Mouse (Mus musculus): Measurements from ENCODE around the gene Alkbh2. TPM values are rescaled to one million over a fixed set of nuclear protein-coding genes. Genes with fewer than 3 reads are reported as not detected.

The Alkbh2 gene
- total and polyA plus RNA-seq, 3 experiments, result 15.2 to 22.6 TPM; not detected in 1

DNA sequence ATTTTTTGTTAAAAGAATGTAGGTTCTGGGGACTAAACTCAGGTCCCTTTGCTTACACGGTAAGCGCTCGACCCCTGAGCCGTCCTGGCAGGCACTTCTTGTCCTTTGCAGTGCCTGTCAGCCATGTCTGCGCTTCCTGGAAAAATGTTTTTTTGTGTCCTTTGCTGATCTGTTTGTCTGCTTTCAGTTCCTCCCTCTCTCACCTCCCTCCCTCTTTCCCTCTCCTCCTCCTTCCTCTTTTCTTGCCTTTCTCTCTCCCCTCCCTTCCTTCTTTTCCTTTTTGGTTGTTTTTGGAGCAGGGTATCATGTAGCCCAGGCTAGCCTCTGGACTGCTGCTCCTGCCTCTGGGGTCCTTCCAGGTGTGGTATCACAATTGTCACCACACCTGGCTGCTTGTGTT, 13.0 kb downstream of the Alkbh2 start:
- Histone ChIP-seq H3K36me3 (ENCODE audit: control insufficient read depth in 1 of 2, insufficient read depth in 2 of 2, low read length in 2 of 2) (no peaks in the 10 kb centered on the region), H3K4me1 (ENCODE audit: control insufficient read depth in 1 of 2, insufficient read depth in 2 of 2, low read length in 2 of 2) (no peaks in the 10 kb centered on the region), H3K9ac (ENCODE audit: control insufficient read depth, low read depth, low read length, poor library complexity, severe bottlenecking) (no peak overlapping the region), H3K27me3 (ENCODE audit: control insufficient read depth in 1 of 2, insufficient read depth in 2 of 2, low read length in 2 of 2) (no peaks in the 10 kb centered on the region), H3K79me2 (ENCODE audit: control insufficient read depth, insufficient read depth, low read length, poor library complexity) (no peaks in the 10 kb centered on the region), H3K27ac (ENCODE audit: control insufficient read depth, low read depth, low read length) (no peak overlapping the region), H3K4me3 (ENCODE audit: control insufficient read depth in 1 of 2, insufficient read depth in 1 of 2, low read depth in 2 of 2, low read length in 2 of 2) (no peak overlapping the region), H3K9me3 (replicated peaks; ENCODE audit: insufficient read depth, low read length) (no peaks in the 10 kb centered on the region)
- TF ChIP-seq HCFC1 (IDR thresholded peaks at IDR 0.05; ENCODE audit: low read depth, low read length), result no peak
- no peak for TF ChIP-seq UBTF (IDR thresholded peaks at IDR 0.05; ENCODE audit: borderline replicate concordance, insufficient read depth, low read depth, low read length)
- TF ChIP-seq SMC3 (IDR thresholded peaks at IDR 0.05; ENCODE audit: low read depth, low read length), result no peak
- TF ChIP-seq POLR2AphosphoS2 (IDR thresholded peaks at IDR 0.05; ENCODE audit: low read length), result no peak
- no peak for TF ChIP-seq ZKSCAN1 (IDR thresholded peaks at IDR 0.05; ENCODE audit: low read depth, low read length)
- no peak for TF ChIP-seq MXI1 (IDR thresholded peaks at IDR 0.05; ENCODE audit: low read depth, low read length)
- TF ChIP-seq MYC (IDR thresholded peaks at IDR 0.05; ENCODE audit: low read depth, low read length), result no peak
- no peak for DNase-seq (ENCODE audit: low read depth, low spot score)

DNA sequence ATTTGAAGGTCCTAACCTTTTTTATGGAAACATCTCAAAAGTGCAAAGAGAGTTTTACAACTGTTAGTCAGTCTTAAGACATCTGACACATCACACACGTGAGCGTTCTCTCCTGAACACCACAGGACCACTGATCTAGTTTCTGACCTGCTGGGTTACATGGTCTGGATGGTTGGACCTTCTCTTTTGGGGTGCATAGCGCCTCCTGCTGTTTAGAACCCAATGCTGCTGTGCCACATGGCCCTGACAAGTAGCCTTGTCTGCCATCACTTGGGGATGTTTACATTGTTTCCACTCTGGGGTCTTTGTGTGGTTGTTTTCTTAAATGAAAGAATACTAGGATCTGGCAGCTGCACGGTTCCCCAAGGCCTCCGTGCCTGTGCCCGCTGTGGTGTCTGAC, 14.7 kb downstream of the Alkbh2 start:
- H3K79me2 ChIP-seq (ENCODE audit: control insufficient read depth, insufficient read depth, low read length, poor library complexity), result no peaks in the 10 kb centered on the region
- H3K27me3 ChIP-seq (ENCODE audit: control insufficient read depth in 1 of 2, insufficient read depth in 2 of 2, low read length in 2 of 2), result no peaks in the 10 kb centered on the region
- H3K36me3 ChIP-seq (ENCODE audit: control insufficient read depth in 1 of 2, insufficient read depth in 2 of 2, low read length in 2 of 2), result no peaks in the 10 kb centered on the region
- no peak overlapping the region for H3K4me3 ChIP-seq (ENCODE audit: control insufficient read depth in 1 of 2, insufficient read depth in 1 of 2, low read depth in 2 of 2, low read length in 2 of 2)
- TF ChIP-seq RCOR1 (IDR thresholded peaks at IDR 0.05; ENCODE audit: low read depth, low read length), result no peak
- TF ChIP-seq CTCF (IDR thresholded peaks at IDR 0.05 in 2 of 3, conservative IDR thresholded peaks at IDR 0.05 in 1 of 3; ENCODE audit: control insufficient read depth in 1 of 3, insufficient read depth in 1 of 3, low read depth in 2 of 3, low read length in 3 of 3, poor library complexity in 1 of 3, severe bottlenecking in 1 of 3), result peak; percentile 26 to 38 (median 36); a peak in 4 of 6 replicates
- no peaks in the 10 kb centered on the region for H3K4me1 ChIP-seq (ENCODE audit: control insufficient read depth in 1 of 2, insufficient read depth in 2 of 2, low read length in 2 of 2)
- H3K9me3 ChIP-seq (replicated peaks; ENCODE audit: insufficient read depth, low read length), result no peaks in the 10 kb centered on the region
- no peak for DNase-seq (ENCODE audit: low read depth, low spot score)
- no peak overlapping the region for H3K27ac ChIP-seq (ENCODE audit: control insufficient read depth, low read depth, low read length)
- H3K9ac ChIP-seq (ENCODE audit: control insufficient read depth, low read depth, low read length, poor library complexity, severe bottlenecking), result no peak overlapping the region

DNA sequence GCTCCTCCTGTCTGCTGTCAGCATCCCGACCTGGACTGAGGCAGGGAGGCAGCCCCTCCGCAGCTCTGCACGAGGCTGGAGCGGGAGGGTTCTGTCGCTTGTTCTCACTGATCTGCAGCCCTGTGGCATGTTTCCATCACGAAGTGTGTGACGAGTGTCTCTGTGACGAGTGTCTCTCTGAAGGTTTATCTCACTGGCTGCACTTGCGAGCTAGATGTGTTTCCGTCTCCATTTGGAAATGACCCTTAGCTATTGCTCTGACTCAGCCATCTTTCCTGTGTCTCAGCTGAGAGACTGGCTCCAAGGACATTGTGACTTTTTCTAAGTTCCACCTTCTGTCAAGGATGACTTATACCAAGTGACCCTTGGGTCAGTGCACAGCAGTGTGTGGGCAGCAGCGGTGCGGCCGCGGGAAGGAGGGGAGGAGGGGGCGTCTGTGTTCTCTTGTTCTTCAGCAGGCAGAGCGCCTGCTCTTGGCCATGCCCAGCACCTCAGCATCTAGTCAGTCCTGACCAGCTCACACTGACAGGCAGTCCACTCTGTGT, 21.6 kb downstream of the Alkbh2 start:
- Histone ChIP-seq H3K4me1 (ENCODE audit: control insufficient read depth in 1 of 2, insufficient read depth in 2 of 2, low read length in 2 of 2) (no peaks in the 10 kb centered on the region), H3K79me2 (ENCODE audit: control insufficient read depth, insufficient read depth, low read length, poor library complexity) (no peaks in the 10 kb centered on the region), H3K9ac (ENCODE audit: control insufficient read depth, low read depth, low read length, poor library complexity, severe bottlenecking) (no peak overlapping the region), H3K4me3 (ENCODE audit: control insufficient read depth in 1 of 2, insufficient read depth in 1 of 2, low read depth in 2 of 2, low read length in 2 of 2) (no peak overlapping the region), H3K27ac (ENCODE audit: control insufficient read depth, low read depth, low read length) (no peak overlapping the region), H3K36me3 (ENCODE audit: control insufficient read depth in 1 of 2, insufficient read depth in 2 of 2, low read length in 2 of 2) (no peaks in the 10 kb centered on the region; a peak in 1 of 4 replicates), H3K9me3 (replicated peaks; ENCODE audit: insufficient read depth, low read length) (no peaks in the 10 kb centered on the region), H3K27me3 (ENCODE audit: control insufficient read depth in 1 of 2, insufficient read depth in 2 of 2, low read length in 2 of 2) (no peaks in the 10 kb centered on the region)
- TF ChIP-seq SMC3 (IDR thresholded peaks at IDR 0.05; ENCODE audit: low read depth, low read length), result no peak
- DNase-seq (ENCODE audit: low read depth, low spot score), result no peak

All from MEL (cell line).